Mouse (Mus musculus) MEL (cell line): Measurements from ENCODE around the gene Hoxa11. TPM values are rescaled to one million over a fixed set of nuclear protein-coding genes. Genes with fewer than 3 reads are reported as not detected.

Experiments used
- DNase-seq: peaks from one replicate; pipeline ENCODE4 v3.0.0; 2011; ENCODE audit warnings: low read depth, low spot score
- H3K27ac ChIP-seq: 2 replicates; pipeline ENCODE4 v1.5.1; 2012; ENCODE audit warnings: low read depth, mild to moderate bottlenecking, control low read depth, low read length, moderate library complexity; ENCODE audit not compliant: control insufficient read depth
- H3K27me3 ChIP-seq, 2 experiments: fragments of 150-350 bp in 1 of 2; sonication (generic) in 1 of 2; 2 replicates each; pipeline ENCODE4 v1.6.1; 2012; ENCODE audit warnings: low read length in 2 of 2, mild to moderate bottlenecking in 2 of 2, improper control_type of control experiment in 1 of 2, moderate library complexity in 1 of 2; ENCODE audit not compliant: insufficient read depth in 2 of 2, control insufficient read depth in 1 of 2
- H3K36me3 ChIP-seq, 2 experiments: 2 replicates each; pipeline ENCODE4 v1.6.1; 2012 to 2014; ENCODE audit warnings: low read length in 2 of 2, improper control_type of control experiment in 1 of 2, inconsistent platforms in 1 of 2, mild to moderate bottlenecking in 1 of 2; ENCODE audit not compliant: insufficient read depth in 2 of 2, control insufficient read depth in 1 of 2
- H3K4me1 ChIP-seq, 2 experiments: fragments of 150-350 bp in 1 of 2; sonication (generic) in 1 of 2; 2 replicates each; pipeline ENCODE4 v1.6.1; 2012; ENCODE audit warnings: low read length in 2 of 2, improper control_type of control experiment in 1 of 2, mild to moderate bottlenecking in 1 of 2; ENCODE audit not compliant: insufficient read depth in 2 of 2, control insufficient read depth in 1 of 2
- H3K4me3 ChIP-seq, 2 experiments: fragments of 150-350 bp in 1 of 2; sonication (generic) in 1 of 2; 2 replicates each; pipeline ENCODE4 v1.5.1; 2012; ENCODE audit warnings: low read depth in 2 of 2, low read length in 2 of 2, mild to moderate bottlenecking in 2 of 2, moderate library complexity in 2 of 2, control low read depth in 1 of 2, improper control_type of control experiment in 1 of 2; ENCODE audit not compliant: control insufficient read depth in 1 of 2, insufficient read depth in 1 of 2
- H3K79me2 ChIP-seq: 2 replicates; pipeline ENCODE4 v1.6.1; 2012; ENCODE audit warnings: mild to moderate bottlenecking, low read length, moderate library complexity; ENCODE audit not compliant: control insufficient read depth, poor library complexity, insufficient read depth
- H3K9ac ChIP-seq: 2 replicates; pipeline ENCODE4 v1.6.1; 2012; ENCODE audit warnings: low read depth, mild to moderate bottlenecking, control low read depth, low read length, moderate library complexity; ENCODE audit not compliant: control insufficient read depth, poor library complexity, severe bottlenecking
- H3K9me3 ChIP-seq: fragments of 150-350 bp; sonication (generic); replicated peaks from 2 replicates; pipeline ENCODE4 v1.6.1; 2012; ENCODE audit warnings: mild to moderate bottlenecking, low read length, improper control_type of control experiment, moderate library complexity; ENCODE audit not compliant: insufficient read depth
- BHLHE40 ChIP-seq: IDR thresholded peaks from 2 replicates; pipeline ENCODE4 v1.6.1; 2012; ENCODE audit warnings: low read depth, mild to moderate bottlenecking, inconsistent platforms, low read length, improper control_type of control experiment, borderline replicate concordance
- E2F4 ChIP-seq: IDR thresholded peaks from 2 replicates; pipeline ENCODE4 v1.6.1; 2011; ENCODE audit warnings: low read depth, low read length, improper control_type of control experiment, borderline replicate concordance
- ETS1 ChIP-seq: IDR thresholded peaks from 2 replicates; pipeline ENCODE4 v1.6.1; 2012; ENCODE audit warnings: low read depth, mild to moderate bottlenecking, inconsistent platforms, low read length, improper control_type of control experiment, moderate library complexity
- HCFC1 ChIP-seq: IDR thresholded peaks from 2 replicates; pipeline ENCODE4 v1.6.1; 2012; ENCODE audit warnings: low read depth, mild to moderate bottlenecking, inconsistent platforms, low read length, improper control_type of control experiment, moderate library complexity
- JUND ChIP-seq: IDR thresholded peaks from 2 replicates; pipeline ENCODE4 v1.6.1; 2011; ENCODE audit warnings: low read depth, mild to moderate bottlenecking, improper control_type of control experiment, low read length
- MEF2A ChIP-seq: IDR thresholded peaks from 2 replicates; pipeline ENCODE4 v1.6.1; 2014; ENCODE audit warnings: low read depth, mild to moderate bottlenecking, inconsistent platforms, low read length, improper control_type of control experiment; ENCODE audit not compliant: poor library complexity, insufficient replicate concordance, severe bottlenecking; ENCODE audit errors: extremely low read depth
- MYC ChIP-seq: IDR thresholded peaks from 2 replicates; pipeline ENCODE4 v1.6.1; 2011; ENCODE audit warnings: low read depth, mild to moderate bottlenecking, low read length, improper control_type of control experiment, moderate library complexity
- NELFE ChIP-seq: IDR thresholded peaks from 2 replicates; pipeline ENCODE4 v1.6.1; 2011; ENCODE audit warnings: low read depth, low read length, improper control_type of control experiment
- NRF1 ChIP-seq: IDR thresholded peaks from 2 replicates; pipeline ENCODE4 v1.6.1; 2014; ENCODE audit warnings: low read depth, mild to moderate bottlenecking, inconsistent platforms, low read length, improper control_type of control experiment, moderate library complexity; ENCODE audit not compliant: poor library complexity, insufficient read depth, severe bottlenecking
- POLR2A ChIP-seq, 2 experiments: IDR thresholded peaks; 2 replicates each; pipeline ENCODE4 v1.6.1; 2011 to 2012; ENCODE audit warnings: low read length in 2 of 2, mild to moderate bottlenecking in 2 of 2, control low read depth in 1 of 2, improper control_type of control experiment in 1 of 2, low read depth in 1 of 2, moderate library complexity in 1 of 2; ENCODE audit not compliant: control insufficient read depth in 1 of 2, insufficient read depth in 1 of 2, poor library complexity in 1 of 2
- UBTF ChIP-seq: IDR thresholded peaks from 2 replicates; pipeline ENCODE4 v1.6.1; 2012; ENCODE audit warnings: low read depth, mild to moderate bottlenecking, inconsistent platforms, low read length, improper control_type of control experiment, moderate library complexity, borderline replicate concordance; ENCODE audit not compliant: insufficient read depth
- ZC3H11A ChIP-seq: IDR thresholded peaks from 2 replicates; pipeline ENCODE4 v1.6.1; 2012; ENCODE audit warnings: low read depth, mild to moderate bottlenecking, inconsistent platforms, low read length, improper control_type of control experiment
- ZKSCAN1 ChIP-seq: IDR thresholded peaks from 2 replicates; pipeline ENCODE4 v1.6.1; 2012; ENCODE audit warnings: low read depth, mild to moderate bottlenecking, inconsistent platforms, low read length, improper control_type of control experiment, moderate library complexity
- ZMIZ1 ChIP-seq: IDR thresholded peaks from 2 replicates; pipeline ENCODE4 v1.6.1; 2012; ENCODE audit warnings: low read depth, mild to moderate bottlenecking, inconsistent platforms, low read length, improper control_type of control experiment, moderate library complexity
- polyA plus RNA-seq, 2 experiments: library from polyadenylated mRNA; stranded (reverse) in 1 of 2; unstranded in 1 of 2; fragments of >175 nt in 1 of 2; fragments of >200 nt in 1 of 2; gene quantifications; 2 replicates each; pipeline versions ENCODE4 v1.2.1 to v1.2.4; 2012; ENCODE audit warnings: low replicate concordance in 2 of 2, low read depth in 1 of 2; ENCODE audit not compliant: insufficient read length in 2 of 2, insufficient read depth in 1 of 2, missing spikeins in 1 of 2
- total RNA-seq: library from RNA; depleted of rRNA; stranded (reverse); fragments of 300-350 nt; gene quantifications from 2 replicates; pipeline ENCODE4 v1.2.3, GENCODE M21; 2012

Gene Hoxa11
- total and polyA plus RNA-seq, 3 experiments, result not detected

DNA sequence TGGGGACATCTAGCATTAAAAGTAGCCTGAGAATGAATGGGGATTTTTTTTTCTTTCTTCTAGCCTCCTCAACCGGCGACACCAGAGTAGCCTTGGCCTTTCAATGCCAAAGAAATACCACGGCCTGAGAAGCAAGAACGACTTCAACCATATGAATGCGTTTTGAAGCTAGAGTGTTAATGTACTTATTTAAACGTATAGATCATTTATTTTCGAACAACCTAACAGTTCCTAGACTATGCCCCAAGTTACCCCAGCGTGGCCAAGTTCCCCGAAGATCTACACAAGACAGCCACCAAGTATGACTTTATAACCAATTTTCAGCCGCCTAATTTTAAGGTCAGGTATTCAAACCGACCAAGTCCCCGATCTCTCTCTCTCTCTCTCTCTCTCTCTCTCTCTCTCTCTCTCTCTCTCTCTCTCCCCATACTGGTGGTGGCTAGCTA, 24.7 kb downstream of the Hoxa11 start:
- no peak overlapping the region for H3K27ac ChIP-seq
- H3K9ac ChIP-seq, result peak overlapping the region; percentile 72
- H3K79me2 ChIP-seq, result no peaks in the 10 kb centered on the region
- no peaks in the 10 kb centered on the region for H3K4me1 ChIP-seq
- no peaks in the 10 kb centered on the region for H3K36me3 ChIP-seq
- TF ChIP-seq ETS1 (no peak), NRF1 (no peak), BHLHE40 (no peak), ZMIZ1 (no peak), E2F4 (no peak), UBTF (no peak), ZC3H11A (no peak), MEF2A (no peak)
- no peaks in the 10 kb centered on the region for H3K27me3 ChIP-seq
- DNase-seq, result peak; percentile 9
- peak overlapping the region; percentile 74 to 79; a peak in 3 of 4 replicates for H3K4me3 ChIP-seq
- H3K9me3 ChIP-seq, result no peaks in the 10 kb centered on the region

DNA sequence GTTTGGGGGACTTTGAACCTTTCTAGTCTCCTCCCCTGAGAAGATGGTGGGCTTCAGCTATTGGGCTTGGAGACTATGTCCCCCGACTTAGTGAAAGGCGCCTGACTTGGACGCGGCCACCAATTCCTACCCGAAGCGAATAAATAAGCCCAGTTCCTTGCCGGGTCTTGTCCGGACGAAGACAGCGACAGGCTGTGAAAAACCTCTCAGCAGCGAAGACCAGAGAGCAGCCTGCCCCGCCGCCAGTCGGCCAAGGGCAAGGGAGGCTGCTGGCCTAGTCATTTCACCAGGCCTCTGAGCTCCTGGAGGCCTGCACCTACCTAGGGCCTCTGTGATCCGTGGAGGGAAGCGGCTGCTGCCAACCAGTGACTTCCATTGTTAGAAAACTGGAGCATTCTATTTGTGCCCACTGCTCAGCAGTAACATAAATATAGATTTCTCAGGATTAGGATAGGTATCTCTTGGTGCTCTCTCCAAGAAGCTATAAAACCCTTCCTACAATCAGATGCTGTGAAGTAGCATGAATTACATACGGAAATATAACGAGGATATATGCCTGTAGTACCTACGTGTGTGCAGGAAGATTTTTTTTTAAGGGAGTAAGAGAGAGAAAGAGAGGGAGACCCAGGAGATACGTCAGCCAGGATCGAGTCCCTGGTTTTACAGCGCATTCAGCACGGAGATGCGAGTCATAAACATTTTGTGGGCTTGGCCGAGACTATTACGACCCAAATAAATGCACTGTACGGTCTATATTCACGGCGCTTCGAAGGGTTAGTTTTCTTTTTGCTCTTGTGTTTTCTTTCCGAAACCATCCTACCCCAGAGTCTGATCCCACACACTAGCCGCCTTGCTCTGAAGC, 25.4 kb downstream of the Hoxa11 start:
- H3K9ac ChIP-seq, result no peak overlapping the region
- TF ChIP-seq POLR2A (IDR thresholded peaks at IDR 0.05; ENCODE audit: control insufficient read depth in 1 of 2, insufficient read depth in 1 of 2, low read depth in 1 of 2, low read length in 2 of 2, poor library complexity in 1 of 2) (no peak), ZKSCAN1 (no peak), ETS1 (no peak), NELFE (no peak), JUND (no peak), HCFC1 (no peak), MYC (no peak)
- TF ChIP-seq, all 39 proteins: peak for 0
- H3K27ac ChIP-seq, result no peak overlapping the region
- no peaks in the 10 kb centered on the region for H3K4me1 ChIP-seq
- DNase-seq, result no peak
- H3K27me3 ChIP-seq, result no peaks in the 10 kb centered on the region
- no peaks in the 10 kb centered on the region for H3K79me2 ChIP-seq
- H3K36me3 ChIP-seq, result no peaks in the 10 kb centered on the region
- no peak overlapping the region for H3K4me3 ChIP-seq
- H3K9me3 ChIP-seq, result no peaks in the 10 kb centered on the region
